Mouse (Mus musculus) ES-Bruce4 (cell line): ENCODE data around the gene Tgif2. TPM values are rescaled to one million over a fixed set of nuclear protein-coding genes. Genes with fewer than 3 reads are reported as not detected.
"Not testable (repeated sequence)": the region's sequence is repeated elsewhere in the genome, so short reads cannot be mapped to it uniquely, and the experiment has no call there.

ENCODE experiments used
- H3K27ac ChIP-seq: 2 replicates; pipeline ENCODE4 v1.5.1; 2012; ENCODE audit warnings: low read length, inconsistent platforms; ENCODE audit not compliant: insufficient read depth
- H3K27me3 ChIP-seq: 2 replicates; pipeline ENCODE4 v1.6.1; 2012; ENCODE audit warnings: mild to moderate bottlenecking, low read length, inconsistent platforms; ENCODE audit not compliant: control insufficient read depth, poor library complexity, insufficient read depth, severe bottlenecking
- H3K36me3 ChIP-seq: 2 replicates; pipeline ENCODE4 v1.6.1; 2012; ENCODE audit warnings: inconsistent platforms, mild to moderate bottlenecking, low read length, moderate library complexity; ENCODE audit not compliant: control insufficient read depth, poor library complexity, insufficient read depth, severe bottlenecking
- H3K4me1 ChIP-seq: one replicate; pipeline ENCODE4 v1.8.1; 2011; ENCODE audit warnings: low read length; ENCODE audit not compliant: control insufficient read depth, insufficient read depth
- H3K4me3 ChIP-seq: 2 replicates; pipeline ENCODE4 v1.5.1; 2011; ENCODE audit warnings: low read depth, mild to moderate bottlenecking, low read length
- H3K9ac ChIP-seq: 2 replicates; pipeline ENCODE4 v1.6.1; 2012; ENCODE audit warnings: low read depth, mild to moderate bottlenecking, inconsistent platforms; ENCODE audit not compliant: poor library complexity, severe bottlenecking
- H3K9me3 ChIP-seq: replicated peaks from 2 replicates; pipeline ENCODE4 v1.6.1; 2012; ENCODE audit warnings: mild to moderate bottlenecking, low read length, inconsistent platforms; ENCODE audit not compliant: control insufficient read depth, poor library complexity, insufficient read depth, severe bottlenecking
- CTCF ChIP-seq: IDR thresholded peaks from one replicate; pipeline ENCODE4 v1.8.1; 2011; ENCODE audit warnings: low read depth, low read length
- EP300 ChIP-seq: IDR thresholded peaks from 2 replicates; pipeline ENCODE4 v1.6.1; 2011; ENCODE audit warnings: low read depth, low read length; ENCODE audit not compliant: insufficient read depth
- POLR2A ChIP-seq: IDR thresholded peaks from one replicate; pipeline ENCODE4 v1.8.1; 2011; ENCODE audit warnings: low read length; ENCODE audit not compliant: insufficient read depth
- polyA plus RNA-seq: library from polyadenylated mRNA; stranded (reverse); fragments of >200 nt; gene quantifications from 2 replicates; pipeline ENCODE4 v1.2.4, GENCODE M21; 2011; ENCODE audit warnings: low read depth; ENCODE audit not compliant: missing spikeins, insufficient read depth, insufficient read length

The Tgif2 gene
- polyA plus RNA-seq, 1 experiment: 32.9 TPM

- Histone ChIP-seq H3K27me3 (no peaks in the 10 kb centered on the region), H3K9ac (no peak overlapping the region), H3K9me3 (no peaks in the 10 kb centered on the region), H3K27ac (no peak overlapping the region), H3K4me1 (no peaks in the 10 kb centered on the region), H3K36me3 (no peaks in the 10 kb centered on the region), H3K4me3 (no peak overlapping the region)
- TF ChIP-seq EP300 (no peak), POLR2A (no peak), CTCF (no peak)
Observed at GRCm38 (mm10) chr2:156815412-156815811, 24.4 kb upstream of the Tgif2 start.

- no peak overlapping the region for H3K4me3 ChIP-seq
- H3K36me3 ChIP-seq: no peaks in the 10 kb centered on the region
- no peak overlapping the region for H3K9ac ChIP-seq
- H3K9me3 ChIP-seq: no peaks in the 10 kb centered on the region
- no peak for TF ChIP-seq EP300
- no peak for TF ChIP-seq CTCF
- no peak for TF ChIP-seq POLR2A
- no peaks in the 10 kb centered on the region for H3K27me3 ChIP-seq
- H3K4me1 ChIP-seq: no peaks in the 10 kb centered on the region
- no peak overlapping the region for H3K27ac ChIP-seq
Observed at GRCm38 (mm10) chr2:156816116-156816515, 23.7 kb upstream of the Tgif2 start.

- not testable (repeated sequence) for H3K27me3 ChIP-seq, H3K4me3 ChIP-seq, H3K4me1 ChIP-seq, H3K9me3 ChIP-seq, H3K9ac ChIP-seq, H3K36me3 ChIP-seq, H3K27ac ChIP-seq
- TF ChIP-seq CTCF: peak; percentile 9
Observed at GRCm38 (mm10) chr2:156825128-156825527, 14.7 kb upstream of the Tgif2 start.

DNA sequence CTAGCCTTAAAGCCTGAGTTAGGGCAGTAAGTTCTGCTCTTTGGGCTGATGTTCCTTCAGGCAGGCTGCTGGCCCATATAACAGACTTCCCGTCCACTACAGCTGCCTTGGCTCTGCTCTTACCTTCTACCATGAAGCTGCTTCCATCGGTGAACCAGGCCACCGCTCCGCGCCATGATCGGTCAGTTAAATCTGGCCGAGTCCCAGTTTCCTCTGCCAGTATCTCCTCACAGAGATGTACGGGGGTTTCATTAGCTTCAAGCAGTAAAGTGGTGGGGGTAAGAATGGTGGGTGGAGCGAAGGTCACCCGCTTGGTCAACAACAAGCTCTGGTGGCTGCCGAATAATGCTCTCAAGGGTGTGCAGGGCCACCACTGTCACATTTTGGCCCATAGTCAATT lies 5.5 kb upstream of the Tgif2 start:
- Histone ChIP-seq H3K9ac (no peak overlapping the region), H3K27ac (no peak overlapping the region), H3K4me3 (no peak overlapping the region), H3K27me3 (no peaks in the 10 kb centered on the region), H3K4me1 (no peaks in the 10 kb centered on the region), H3K9me3 (peaks cover 16% of the 10 kb centered on the region), H3K36me3 (peaks cover 47% of the 10 kb centered on the region)
- no peak for TF ChIP-seq POLR2A
- TF ChIP-seq CTCF: no peak
- no peak for TF ChIP-seq EP300

DNA sequence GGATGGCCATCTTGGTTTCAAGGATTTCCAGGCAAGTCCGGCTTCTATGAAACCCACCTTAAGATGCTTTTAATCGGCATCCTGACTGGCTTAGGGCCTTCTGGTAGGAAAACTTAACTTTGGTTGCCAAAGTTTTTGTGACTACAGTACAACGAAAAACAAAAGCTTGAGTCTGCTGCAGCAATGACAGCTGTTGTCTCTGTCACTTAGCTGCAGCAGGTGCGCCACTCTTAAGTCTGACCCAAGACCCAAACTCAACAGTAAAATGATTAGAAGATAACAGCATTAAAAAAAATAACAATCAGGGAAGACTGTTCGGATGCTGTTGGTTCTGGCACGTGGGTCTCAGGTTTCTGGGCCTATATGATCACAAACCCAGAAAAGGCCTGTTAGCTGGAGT lies 968 bp upstream of the Tgif2 start:
- TF ChIP-seq CTCF (no peak), EP300 (no peak), POLR2A (no peak)
- H3K4me1 ChIP-seq: no peaks in the 10 kb centered on the region
- H3K27me3 ChIP-seq: no peaks in the 10 kb centered on the region
- H3K4me3 ChIP-seq: peak overlapping the region; percentile 89
- H3K9me3 ChIP-seq: no peaks in the 10 kb centered on the region
- H3K27ac ChIP-seq: no peak overlapping the region
- H3K9ac ChIP-seq: peak overlapping the region; percentile 71
- H3K36me3 ChIP-seq: peaks cover 22% of the 10 kb centered on the region

- no peak overlapping the region for H3K27ac ChIP-seq
Observed at GRCm38 (mm10) chr2:156840301-156841027, 657 bp downstream of the Tgif2 start.

More at GRCm38 (mm10) chr2:156840301-156841027, 657 bp downstream of the Tgif2 start:
- no peaks in the 10 kb centered on the region for H3K9me3 ChIP-seq
- H3K4me1 ChIP-seq: peaks cover 4% of the 10 kb centered on the region
- peak overlapping the region; percentile 69 for H3K4me3 ChIP-seq
- H3K27me3 ChIP-seq: no peaks in the 10 kb centered on the region
- peak overlapping the region; percentile 90 for H3K9ac ChIP-seq
- TF ChIP-seq CTCF: no peak
- no peak for TF ChIP-seq POLR2A
- no peak for TF ChIP-seq EP300
- peaks cover 9% of the 10 kb centered on the region for H3K36me3 ChIP-seq
